Mouse (Mus musculus): ENCODE data around the gene Lclat1.

DNA sequence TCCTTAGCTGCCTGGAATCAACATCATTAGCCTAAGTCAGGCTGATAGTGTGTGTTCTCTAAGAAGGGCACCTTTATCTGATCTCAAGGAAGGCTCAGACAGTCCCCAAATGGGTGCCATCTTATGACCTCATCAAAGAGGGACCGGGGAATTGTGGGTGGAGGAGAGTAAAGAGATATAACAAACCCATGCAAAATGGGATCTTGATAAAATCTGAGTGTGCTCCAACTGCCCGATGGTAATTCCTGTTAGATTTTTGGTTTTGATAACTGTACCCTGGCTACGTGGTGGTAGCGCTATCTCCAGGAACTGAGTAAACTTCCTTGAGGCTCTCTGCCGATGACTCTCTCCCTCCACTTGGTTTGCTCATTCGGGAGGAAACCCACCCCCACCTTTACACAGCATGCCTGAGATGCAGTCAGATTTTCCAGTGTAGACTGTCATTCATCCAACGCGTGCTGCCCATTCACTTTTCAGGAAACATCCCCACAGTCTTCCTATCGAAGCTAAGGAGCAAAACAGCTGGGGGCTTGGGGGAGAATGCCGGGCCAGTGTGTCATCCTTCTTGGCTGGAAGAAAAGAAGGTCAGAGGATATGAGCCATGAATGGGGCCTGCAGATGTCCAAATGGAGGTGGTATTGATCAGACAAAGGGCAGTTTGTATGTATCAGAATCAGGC lies 145.6 kb downstream of the Lclat1 start:
- TF ChIP-seq CTCF (IDR thresholded peaks at IDR 0.05; ENCODE audit: borderline replicate concordance, insufficient read depth, low read depth, low read length) (no peak), POLR2A (IDR thresholded peaks at IDR 0.05; ENCODE audit: borderline replicate concordance, insufficient read depth, low read length) (no peak)

All from cerebellum, adult 2 months (tissue).